Mouse (Mus musculus) cerebellum, postnatal 25 days (tissue): ENCODE results near the gene Fam213b.

Source experiments
- DNase-seq, 2 experiments: peaks; one replicate each; pipeline ENCODE4 v3.0.0; 2021; ENCODE audit warnings: mixed read lengths in 2 of 2

The Fam213b gene

GRCm38 (mm10) chr4:154877864-154878548 is 20.9 kb downstream of the Fam213b start:
- DNase-seq: peak; percentile 93 to 97

GRCm38 (mm10) chr4:154873186-154873585 is 25.7 kb downstream of the Fam213b start:
- DNase-seq: no peak

GRCm38 (mm10) chr4:154871757-154872251 is 27.1 kb downstream of the Fam213b start:
- no peak for DNase-seq

- DNase-seq: no peak
These were observed 28.2 kb downstream of the Fam213b start for GRCm38 (mm10) chr4:154870721-154871120.

- no peak for DNase-seq
These were observed 29.5 kb downstream of the Fam213b start, which contains the start of gene Mmel1 for GRCm38 (mm10) chr4:154869440-154869839. Gene Mmel1 (plus strand): TSS chr4:154869585.

- no peak for DNase-seq
These were observed 31.7 kb downstream of the Fam213b start for GRCm38 (mm10) chr4:154867257-154867656.

GRCm38 (mm10) chr4:154866391-154866790 is 32.5 kb downstream of the Fam213b start:
- DNase-seq: no peak

- peak in 1 of 2 experiments; percentile 46 for DNase-seq
These were observed 33.8 kb downstream of the Fam213b start for GRCm38 (mm10) chr4:154864961-154865760.

GRCm38 (mm10) chr4:154864271-154864771 is 34.6 kb downstream of the Fam213b start:
- DNase-seq: peak; percentile 86 to 93

- DNase-seq: no peak
These were observed 35.4 kb downstream of the Fam213b start for GRCm38 (mm10) chr4:154863436-154863935.

- DNase-seq: no peak
These were observed 37.0 kb downstream of the Fam213b start for GRCm38 (mm10) chr4:154861967-154862366.

- DNase-seq: no peak
These were observed 40.3 kb downstream of the Fam213b start for GRCm38 (mm10) chr4:154858601-154859000.

GRCm38 (mm10) chr4:154857366-154858240 is 41.3 kb downstream of the Fam213b start:
- peak in 1 of 2 experiments; percentile 27 for DNase-seq

- peak in 1 of 2 experiments; percentile 55 for DNase-seq
These were observed 42.1 kb downstream of the Fam213b start for GRCm38 (mm10) chr4:154856882-154857281.

GRCm38 (mm10) chr4:154856480-154856837 is 42.5 kb downstream of the Fam213b start:
- DNase-seq: no peak

GRCm38 (mm10) chr4:154855721-154856479 is 43.0 kb downstream of the Fam213b start:
- DNase-seq: peak; percentile 97

- DNase-seq: peak in 1 of 2 experiments; percentile 27
These were observed 44.1 kb downstream of the Fam213b start for GRCm38 (mm10) chr4:154854676-154855345.

GRCm38 (mm10) chr4:154853881-154854280 is 45.1 kb downstream of the Fam213b start:
- no peak for DNase-seq

GRCm38 (mm10) chr4:154852696-154853095 is 46.2 kb downstream of the Fam213b start:
- DNase-seq: no peak
